Mouse (Mus musculus) spleen, adult 12 weeks (tissue): ENCODE data around the gene Ncs1.

Experiments used
- DNase-seq: peaks from one replicate; pipeline ENCODE4 v3.0.0; 2022; ENCODE audit warnings: low spot score

Ncs1 gene

GRCm38 (mm10) chr2:31278483-31278882 lies 32.9 kb downstream of the Ncs1 start:
- no peak for DNase-seq

- no peak for DNase-seq
These were observed 35.5 kb downstream of the Ncs1 start for GRCm38 (mm10) chr2:31281138-31281537.

DNA sequence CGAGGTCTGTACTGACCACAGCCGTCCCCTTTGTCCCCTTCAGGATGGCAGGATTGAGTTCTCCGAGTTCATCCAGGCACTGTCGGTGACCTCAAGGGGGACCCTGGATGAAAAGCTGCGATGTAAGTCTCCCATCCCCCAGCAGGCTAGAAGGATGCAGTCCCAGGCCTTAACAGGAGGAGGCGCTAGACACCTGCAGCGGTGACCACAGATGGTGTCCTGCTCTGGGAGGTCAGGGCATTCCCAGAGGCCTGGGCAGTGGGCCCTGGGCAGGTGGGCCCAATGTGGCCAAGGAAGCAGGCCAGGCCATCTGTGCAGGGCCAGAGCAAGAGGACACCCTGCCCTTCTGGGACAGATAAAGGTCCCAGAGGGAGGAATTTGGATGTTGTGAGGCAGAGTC lies 36.6 kb downstream of the Ncs1 start:
- DNase-seq = no peak

- no peak for DNase-seq
These were observed 37.3 kb downstream of the Ncs1 start for GRCm38 (mm10) chr2:31282880-31283279.

DNA sequence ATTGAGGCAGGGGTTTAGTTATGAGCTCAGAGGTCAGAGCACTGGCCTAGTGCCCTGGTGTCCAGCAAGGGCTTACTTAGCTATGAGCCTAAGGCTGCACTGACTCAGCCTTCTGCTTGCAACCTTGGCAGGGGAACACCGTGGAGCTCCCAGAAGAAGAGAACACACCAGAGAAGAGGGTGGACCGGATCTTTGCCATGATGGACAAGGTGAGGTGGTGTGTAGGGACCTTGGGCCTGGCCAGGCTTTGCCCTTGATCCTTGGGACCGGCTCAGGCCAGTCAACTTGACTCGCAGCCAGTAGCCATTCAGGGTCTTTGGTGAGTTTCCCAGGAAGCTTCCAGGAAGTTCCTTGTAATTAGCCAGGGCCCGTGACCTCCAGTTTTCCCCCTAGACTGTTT lies 38.9 kb downstream of the Ncs1 start:
- no peak for DNase-seq

DNA sequence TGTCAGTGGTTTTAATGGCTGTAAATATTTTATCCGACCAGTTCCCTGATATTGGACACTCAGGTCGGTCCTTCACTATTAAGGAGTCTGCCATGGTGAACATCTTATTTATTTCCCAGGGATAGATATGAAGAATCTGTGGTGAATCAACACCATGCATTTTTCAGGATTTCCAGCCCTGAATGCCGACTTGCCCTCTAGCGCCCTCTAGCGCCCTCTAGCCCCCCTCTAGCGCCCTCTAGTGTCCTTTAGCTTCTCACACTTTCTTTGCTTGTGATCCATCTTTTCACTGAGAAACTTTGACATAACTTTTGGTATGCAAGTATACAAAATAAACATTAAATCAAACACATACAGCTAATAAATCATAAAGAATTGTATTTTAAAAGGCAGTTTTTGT lies 45.8 kb downstream of the Ncs1 start:
- peak; percentile 40 for DNase-seq

DNA sequence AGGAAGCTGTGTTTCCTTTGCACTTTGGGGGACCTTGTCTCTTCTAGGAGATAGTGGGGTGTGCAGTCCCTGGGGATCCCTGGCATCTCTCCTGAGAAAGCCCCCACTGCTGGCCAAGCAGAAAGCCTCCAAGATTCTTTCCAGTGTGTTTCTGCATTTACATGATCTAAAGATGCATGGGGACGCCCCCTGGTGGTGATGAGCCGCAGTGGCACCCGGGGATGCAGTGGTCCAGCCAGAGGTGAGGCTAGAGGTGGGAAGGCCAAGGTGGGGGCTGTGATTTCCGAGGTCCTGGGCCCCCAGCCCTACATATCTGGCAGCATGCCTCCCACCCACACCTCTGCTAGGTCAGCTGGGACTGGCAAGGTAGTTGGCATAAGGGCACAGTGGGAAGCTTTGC lies 49.4 kb downstream of the Ncs1 start:
- DNase-seq = peak; percentile 58

- no peak for DNase-seq
These were observed 50.8 kb downstream of the Ncs1 start for GRCm38 (mm10) chr2:31296395-31296794.

DNA sequence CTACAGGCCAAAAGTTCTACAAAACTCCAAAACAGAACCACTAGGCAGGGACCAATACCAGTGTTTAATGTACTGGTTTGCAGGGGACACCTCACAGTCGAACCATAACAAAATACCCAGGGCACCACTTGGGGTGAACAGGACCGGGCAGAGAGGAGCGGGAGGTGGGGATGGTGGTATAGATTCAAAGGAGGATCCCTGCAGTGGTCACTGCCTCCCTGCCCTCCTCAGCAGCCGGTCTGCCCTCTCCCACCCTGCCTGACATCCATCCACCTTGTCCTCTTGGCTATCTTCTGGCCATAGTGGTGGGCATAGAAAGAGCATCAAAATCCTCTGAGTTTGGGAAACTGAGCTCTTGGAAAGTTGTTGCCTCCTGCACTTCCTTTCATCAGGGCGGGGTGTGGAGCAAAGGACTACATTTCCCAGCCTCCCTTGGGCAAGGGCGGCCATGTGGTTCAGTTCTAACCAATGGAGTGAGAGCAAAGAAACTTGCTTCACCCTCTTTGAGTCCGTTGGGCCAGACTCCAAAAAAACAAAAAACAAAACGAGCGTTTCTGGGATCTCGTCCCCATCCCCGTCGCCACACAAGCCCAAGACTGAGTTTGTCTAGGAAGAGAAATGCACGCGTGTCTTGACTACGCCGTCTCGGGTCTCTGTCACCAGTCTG lies 52.1 kb downstream of the Ncs1 start:
- peak; percentile 14 for DNase-seq

- DNase-seq = no peak
These were observed 53.2 kb downstream of the Ncs1 start for GRCm38 (mm10) chr2:31298814-31299213.

DNA sequence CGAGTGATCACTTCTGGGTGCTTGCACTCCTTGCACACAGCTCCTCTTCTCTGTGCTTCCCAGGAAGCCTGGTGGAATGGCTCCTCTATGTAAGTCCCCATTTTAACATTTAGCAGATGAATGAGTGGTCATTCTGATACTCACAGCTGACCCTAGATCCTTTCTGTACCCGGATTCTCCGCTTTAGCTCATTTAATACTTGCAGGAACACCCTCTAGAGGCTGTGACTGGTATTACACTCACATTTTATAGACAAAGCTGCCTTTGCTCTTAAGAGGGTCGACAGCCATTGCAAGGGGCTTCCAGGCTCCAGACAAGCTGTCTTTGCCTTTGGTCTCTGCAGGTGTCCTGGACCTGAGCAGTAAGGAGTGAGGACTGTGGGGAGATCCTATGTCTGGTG lies 53.6 kb downstream of the Ncs1 start:
- no peak for DNase-seq

DNA sequence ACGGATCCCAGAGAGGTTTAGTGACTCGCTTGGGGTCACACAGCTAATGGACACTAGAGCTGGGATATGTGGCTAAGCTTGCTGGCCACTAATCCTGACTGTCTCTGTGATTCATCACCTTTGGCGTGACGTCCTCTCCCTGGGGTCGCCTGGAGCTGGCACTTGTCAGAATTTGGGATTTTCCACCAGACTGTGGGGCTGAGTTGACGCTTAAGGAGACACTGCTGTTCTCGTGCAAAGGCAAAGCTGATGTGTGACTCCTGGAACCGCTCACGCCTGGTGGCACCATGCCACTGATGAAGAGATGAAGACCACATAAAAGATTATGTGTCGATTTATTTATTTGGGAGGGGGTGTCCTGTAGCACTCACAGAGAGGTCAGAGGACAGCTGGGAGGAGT lies 54.4 kb downstream of the Ncs1 start:
- no peak for DNase-seq

DNA sequence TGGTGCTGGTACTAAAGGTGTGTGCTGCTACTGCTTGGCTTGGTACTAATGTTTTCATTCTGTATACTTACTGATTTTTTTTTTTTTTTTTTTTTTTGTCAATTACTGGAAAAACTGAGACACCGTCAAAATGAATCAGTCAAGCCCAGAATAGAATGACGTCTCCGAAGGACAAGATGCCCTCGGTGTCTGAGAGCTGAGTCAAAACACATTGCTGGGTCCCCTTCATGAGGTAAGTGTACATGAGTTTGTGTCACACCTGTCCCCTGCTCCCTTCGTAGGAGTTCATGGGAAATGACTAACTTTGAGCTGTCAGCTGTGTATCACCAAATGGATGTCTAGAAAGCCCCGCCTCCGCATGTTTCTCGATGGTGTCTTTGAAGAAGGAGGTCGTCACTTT lies 57.6 kb downstream of the Ncs1 start:
- DNase-seq = no peak

DNA sequence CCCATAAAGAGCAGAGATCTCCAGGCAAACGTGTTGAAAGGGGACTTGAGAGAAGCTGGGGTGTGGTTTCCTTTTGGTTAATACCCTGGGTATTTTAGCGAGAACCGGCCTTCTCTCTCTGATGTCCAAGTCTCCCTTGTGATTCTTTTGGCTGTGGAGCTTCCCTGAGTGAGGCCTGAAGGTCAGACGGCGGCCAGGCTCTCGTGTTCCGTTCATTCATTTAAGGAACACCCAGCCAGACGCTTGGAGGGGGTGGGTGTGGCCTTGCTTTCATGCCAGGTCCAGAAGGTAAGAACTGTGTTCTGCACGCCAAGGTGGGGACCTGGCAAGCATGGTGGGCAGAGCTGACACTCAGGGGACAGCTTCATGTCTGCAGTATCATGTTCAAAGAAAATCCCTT lies 58.6 kb downstream of the Ncs1 start:
- no peak for DNase-seq

DNA sequence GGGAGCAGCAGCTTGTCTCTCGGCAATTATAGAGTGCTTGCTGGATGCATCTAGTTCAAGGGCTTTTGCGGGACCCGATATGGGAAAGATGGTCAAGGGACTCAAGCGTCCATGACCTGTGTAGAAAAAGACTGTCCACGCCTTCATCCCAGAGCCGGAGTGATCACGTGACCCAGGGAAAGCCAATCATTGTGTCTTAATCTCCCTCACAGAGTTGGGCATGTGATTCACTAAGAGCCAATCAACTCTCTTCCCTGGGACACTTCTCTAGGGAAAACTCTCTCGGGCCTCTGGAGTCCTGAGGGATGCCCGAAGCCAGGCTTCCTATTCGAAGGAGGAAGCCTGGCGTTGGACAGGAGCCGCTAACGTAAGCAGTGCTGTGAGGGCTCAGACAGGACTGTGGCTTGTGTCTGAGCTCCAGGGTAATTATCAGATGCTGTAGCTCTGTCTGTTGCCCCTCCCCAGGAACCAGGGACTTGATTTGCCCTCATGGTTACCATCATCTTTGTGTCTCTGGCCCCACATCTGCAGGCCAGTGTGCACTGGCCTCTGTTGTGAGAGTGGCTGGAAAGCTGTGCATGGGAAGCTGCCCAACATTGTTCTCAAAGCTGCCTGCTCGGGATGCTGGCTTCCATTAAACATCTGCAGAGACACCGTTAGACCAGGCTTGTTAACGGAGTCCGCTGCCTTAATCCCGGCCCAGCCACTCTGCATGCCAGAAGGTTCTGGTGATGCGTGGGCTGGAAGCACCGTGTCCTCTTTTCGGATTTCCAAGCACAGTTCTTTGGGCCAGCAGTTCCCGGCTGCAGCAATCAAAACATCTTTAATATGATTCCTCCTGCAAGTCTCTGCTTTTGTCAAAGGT lies 59.4 kb downstream of the Ncs1 start:
- DNase-seq = no peak

DNA sequence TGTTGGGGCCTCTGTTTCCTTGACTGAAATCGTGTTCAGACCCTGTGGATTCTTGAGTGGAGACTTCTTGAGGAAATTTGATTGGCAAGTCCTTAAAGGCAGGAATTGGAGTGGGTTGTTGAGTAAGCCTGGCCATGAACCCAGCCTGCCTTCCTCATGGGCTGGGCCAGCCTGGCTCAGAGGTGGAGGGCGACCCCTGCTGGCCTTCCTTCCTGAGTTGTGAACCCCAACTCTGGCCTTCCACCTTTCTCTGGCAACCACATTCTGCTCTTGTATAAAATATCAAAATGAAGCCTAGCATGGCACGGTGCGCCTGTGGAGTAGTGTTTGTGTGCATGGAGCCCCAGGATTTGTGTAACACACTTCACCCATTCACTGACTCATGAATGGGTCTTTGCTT lies 60.1 kb downstream of the Ncs1 start:
- no peak for DNase-seq

DNA sequence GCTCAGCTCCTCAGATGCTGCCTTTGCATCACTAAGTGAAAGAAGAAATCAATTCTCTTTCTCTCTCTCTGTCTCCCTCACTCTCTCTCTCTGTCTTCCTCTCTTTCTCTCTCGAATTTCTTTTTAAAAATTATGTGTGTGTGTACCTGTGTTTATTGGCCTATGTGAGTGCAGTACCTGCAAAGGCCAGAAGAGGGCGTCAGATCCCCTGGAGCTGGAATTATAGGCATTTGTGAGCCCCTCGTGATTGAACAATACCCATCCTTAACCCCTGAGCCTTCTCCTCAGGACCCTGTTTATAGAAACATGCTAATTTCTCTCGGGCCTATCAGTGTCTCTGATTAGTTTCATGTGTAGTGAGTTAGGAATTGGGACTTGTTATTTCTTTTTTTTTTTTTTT lies 62.6 kb downstream of the Ncs1 start:
- DNase-seq = no peak

DNA sequence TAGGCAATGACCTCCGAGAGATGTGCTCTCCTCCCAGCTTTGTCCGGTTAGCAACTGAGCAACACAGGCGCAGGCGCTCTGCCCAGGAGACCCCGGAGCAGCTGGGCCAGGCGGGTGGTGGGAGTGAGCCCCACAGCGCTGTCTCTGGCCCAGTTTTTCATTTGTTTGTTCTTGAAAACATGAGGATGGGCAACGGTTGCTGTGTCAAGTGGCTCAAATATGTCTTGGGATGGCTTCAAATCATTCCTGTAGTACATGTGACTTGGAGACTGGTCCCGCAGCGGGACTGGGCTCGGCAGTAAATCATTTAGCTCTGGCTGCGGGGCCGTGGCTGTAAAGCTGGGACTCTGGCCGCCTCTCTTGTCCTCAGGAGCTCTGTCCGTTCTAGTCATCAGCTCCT lies 63.9 kb downstream of the Ncs1 start:
- DNase-seq = no peak

- no peak for DNase-seq
These were observed 68.4 kb downstream of the Ncs1 start, which contains the start of gene Hmcn2 for GRCm38 (mm10) chr2:31314007-31314465. Hmcn2 (plus strand) TSS chr2:31314415.

DNA sequence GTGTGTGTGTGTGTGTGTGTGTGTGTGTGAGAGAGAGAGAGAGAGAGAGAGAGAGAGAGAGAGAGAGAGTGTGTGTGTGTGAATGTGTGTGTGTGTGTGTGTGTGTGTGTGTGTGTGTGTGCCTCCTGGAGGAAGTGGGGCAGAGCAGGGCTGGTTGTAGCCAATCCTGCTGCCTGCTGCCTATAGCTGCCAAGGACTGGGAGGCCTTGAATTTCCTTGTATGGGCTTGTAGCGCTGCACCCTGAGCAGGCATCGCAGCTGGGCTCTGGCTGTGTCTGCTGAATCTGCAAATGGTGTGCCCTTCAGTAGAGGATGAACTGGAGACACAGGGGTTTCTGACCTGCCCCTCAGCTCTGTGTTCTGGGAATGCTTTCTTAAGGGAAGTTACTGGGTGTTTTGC lies 72.5 kb downstream of the Ncs1 start:
- no peak for DNase-seq

- DNase-seq = no peak
These were observed 73.6 kb downstream of the Ncs1 start for GRCm38 (mm10) chr2:31319200-31319599.

DNA sequence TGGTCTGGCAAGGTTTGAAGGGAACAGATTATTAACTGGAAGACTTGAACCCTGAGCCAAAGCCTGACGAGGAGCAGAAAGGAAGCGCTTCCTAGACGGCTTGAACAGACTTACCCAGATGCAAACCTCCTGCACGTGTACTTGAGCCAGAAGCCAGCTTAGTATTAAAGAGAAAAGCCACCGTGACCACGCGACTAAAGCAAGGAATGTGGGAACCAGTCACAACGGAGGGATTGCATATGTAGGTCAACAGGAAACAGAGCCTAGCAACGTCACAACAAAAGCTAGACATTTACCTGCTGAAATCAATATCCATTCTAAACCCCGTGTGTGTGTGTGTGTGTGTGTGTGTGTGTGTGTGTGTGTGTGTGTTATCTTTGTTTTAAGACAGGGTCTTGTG lies 81.6 kb downstream of the Ncs1 start:
- DNase-seq = no peak

DNA sequence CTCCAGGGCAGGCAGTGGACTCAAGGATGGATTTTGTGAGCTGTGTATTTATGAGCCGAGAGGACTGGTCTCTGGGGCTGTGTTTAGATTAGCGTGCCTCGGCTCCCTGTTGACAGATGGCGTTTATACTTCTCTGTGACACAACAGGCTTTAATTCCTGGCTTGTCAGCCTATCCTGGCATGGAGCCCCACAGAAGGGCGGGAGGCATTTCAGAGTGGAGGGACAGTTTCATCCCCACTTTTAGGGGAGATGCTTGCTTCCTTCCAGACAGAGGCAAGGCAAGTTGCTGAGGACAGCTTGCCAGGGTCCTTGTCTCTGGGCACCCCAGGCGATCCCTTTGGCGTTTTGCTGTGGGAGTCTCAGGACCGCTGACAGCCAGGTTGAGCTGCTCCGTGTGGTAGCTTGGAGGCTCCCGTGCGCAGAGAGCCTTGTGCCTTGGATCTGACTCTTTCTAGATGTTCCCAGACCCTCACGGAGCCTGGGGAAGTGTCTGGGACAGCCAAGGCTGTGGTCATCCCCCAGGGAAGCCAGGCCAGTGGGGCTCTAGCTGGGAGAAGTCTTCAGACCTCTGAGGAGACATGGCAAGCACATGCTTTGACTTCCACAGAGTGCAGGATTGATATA lies 92.2 kb downstream of the Ncs1 start:
- no peak for DNase-seq
